8 mouse cellular contexts compared by ENCODE assay signal in the genomic region with DNA sequence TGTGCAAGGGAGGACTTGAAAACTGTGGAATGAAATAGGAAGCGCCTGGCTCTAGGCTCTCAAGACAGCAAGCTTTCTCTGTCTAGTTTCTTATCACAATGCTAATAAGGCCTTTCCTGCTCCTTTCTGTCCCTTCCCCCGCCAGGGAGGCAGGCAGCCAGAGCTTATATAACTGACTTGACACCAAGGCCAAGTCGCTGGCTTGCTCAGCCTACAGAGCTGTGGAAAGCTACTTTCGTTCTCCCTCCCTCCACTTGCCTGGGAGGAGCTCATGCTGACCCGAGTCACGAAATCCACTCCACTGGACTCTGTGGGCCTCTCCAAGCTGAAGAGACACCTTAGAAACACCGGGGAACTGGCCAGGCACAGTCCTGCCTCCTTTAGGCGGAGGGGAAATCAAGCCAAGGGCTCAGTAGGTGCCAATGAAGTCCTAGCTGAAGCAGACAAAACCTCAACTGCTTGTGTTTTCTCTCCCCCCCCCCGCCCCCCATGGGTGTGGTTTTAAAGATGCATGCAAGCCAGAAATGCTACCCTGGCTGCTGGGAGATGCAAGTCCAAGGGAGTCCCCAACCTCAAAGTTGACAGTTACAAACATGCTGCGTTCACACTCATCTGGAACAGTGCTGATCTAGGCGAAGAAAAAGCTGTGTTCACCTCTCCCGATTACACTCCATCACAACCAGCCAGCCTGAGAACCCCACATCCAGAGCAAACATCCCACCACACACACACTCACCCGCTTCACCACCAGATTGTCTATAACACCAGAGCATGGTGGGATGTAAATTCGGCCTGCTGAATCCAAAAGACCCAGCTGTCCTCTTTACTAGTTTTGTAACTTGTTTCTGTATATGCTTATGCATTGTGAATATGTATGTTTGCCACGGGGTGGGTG.
A peak's percentile ranks its signal among the peaks of the same experiment; 100 is the strongest.
DNase-seq lines count a peak whose midpoint lies in the region; ATAC-seq and TF ChIP-seq lines count a peak whose summit lies in the region.

No protein-coding gene starts in this region.

- no peak overlapping the region for H3K9ac ChIP-seq in forebrain, embryonic 14.5 days (ENCODE audit: low read length)
- H3K9ac ChIP-seq in forebrain, embryonic 16.5 days (replicated peaks; ENCODE audit: low read depth, low read length) = no peak overlapping the region
- no peak overlapping the region for H3K9ac ChIP-seq in intestine, embryonic 16.5 days (ENCODE audit: low read depth, low read length)

- no peak overlapping the region for H3K4me3 ChIP-seq in forebrain, embryonic 14.5 days (ENCODE audit: low read depth, low read length)
- H3K4me3 ChIP-seq in forebrain, embryonic 16.5 days (replicated peaks; ENCODE audit: low read length) = no peak overlapping the region
- H3K4me3 ChIP-seq in intestine, embryonic 16.5 days (ENCODE audit: low read length) = no peak overlapping the region
- no peak overlapping the region for H3K4me3 ChIP-seq in olfactory bulb, adult 2 months (ENCODE audit: insufficient read depth, low read depth, low read length)

- TF ChIP-seq POLR2A in olfactory bulb, adult 2 months (IDR thresholded peaks at IDR 0.05; ENCODE audit: insufficient read depth, low read depth, low read length) = no peak

- H3K4me2 ChIP-seq in forebrain, embryonic 14.5 days (ENCODE audit: low read length) = no peak overlapping the region
- H3K4me2 ChIP-seq in forebrain, embryonic 16.5 days (ENCODE audit: low read length) = no peak overlapping the region
- H3K4me2 ChIP-seq in intestine, embryonic 16.5 days (ENCODE audit: low read depth, low read length) = no peak overlapping the region

- DNase-seq in forebrain, embryonic 14.5 days (ENCODE audit: low spot score) = peak; percentile 30
- peak; percentile 92 for DNase-seq in cerebellum, adult 11 months
- peak; percentile 95 to 96 for DNase-seq in gastrocnemius, adult 8-10 months (ENCODE audit: low spot score in 2 of 2)
- peak; percentile 32 to 53 for DNase-seq in left cerebral cortex, postnatal 25 days (ENCODE audit: low spot score in 2 of 2)
- DNase-seq in urinary bladder, postnatal 10 days (ENCODE audit: low spot score) = peak; percentile 58

- no peaks in the 10 kb centered on the region for H3K36me3 ChIP-seq in forebrain, embryonic 14.5 days (ENCODE audit: control insufficient read depth, insufficient read depth, low read length)
- no peaks in the 10 kb centered on the region for H3K36me3 ChIP-seq in forebrain, embryonic 16.5 days (ENCODE audit: control insufficient read depth, insufficient read depth)
- no peaks in the 10 kb centered on the region for H3K36me3 ChIP-seq in intestine, embryonic 16.5 days (ENCODE audit: control insufficient read depth, insufficient read depth, low read length)

- no peaks in the 10 kb centered on the region for H3K9me3 ChIP-seq in forebrain, embryonic 14.5 days (replicated peaks; ENCODE audit: control insufficient read depth, low read length)
- H3K9me3 ChIP-seq in forebrain, embryonic 16.5 days (ENCODE audit: control insufficient read depth, low read length) = no peaks in the 10 kb centered on the region
- H3K9me3 ChIP-seq in intestine, embryonic 16.5 days (ENCODE audit: control insufficient read depth, low read length) = no peaks in the 10 kb centered on the region

- ATAC-seq in forebrain, embryonic 14.5 days = no peak
- no peak for ATAC-seq in forebrain, embryonic 16.5 days
- ATAC-seq in intestine, embryonic 16.5 days = peak; percentile 80

- no peaks in the 10 kb centered on the region for H3K27me3 ChIP-seq in forebrain, embryonic 14.5 days (replicated peaks; ENCODE audit: control insufficient read depth, insufficient read depth, low read length)
- no peaks in the 10 kb centered on the region for H3K27me3 ChIP-seq in forebrain, embryonic 16.5 days (replicated peaks; ENCODE audit: control insufficient read depth, insufficient read depth, low read length)
- no peaks in the 10 kb centered on the region for H3K27me3 ChIP-seq in intestine, embryonic 16.5 days (replicated peaks; ENCODE audit: control insufficient read depth, insufficient read depth, low read length)

- no peaks in the 10 kb centered on the region for H3K4me1 ChIP-seq in forebrain, embryonic 14.5 days (ENCODE audit: control insufficient read depth, insufficient read depth, low read length)
- peaks cover 5% of the 10 kb centered on the region for H3K4me1 ChIP-seq in forebrain, embryonic 16.5 days (replicated peaks; ENCODE audit: control insufficient read depth, insufficient read depth, low read length)
- peaks cover 7% of the 10 kb centered on the region for H3K4me1 ChIP-seq in intestine, embryonic 16.5 days (ENCODE audit: control insufficient read depth, insufficient read depth, low read length)
- H3K4me1 ChIP-seq in olfactory bulb, adult 2 months (ENCODE audit: control insufficient read depth, insufficient read depth, low read length) = peaks cover 11% of the 10 kb centered on the region

- no peak overlapping the region for H3K27ac ChIP-seq in forebrain, embryonic 14.5 days (ENCODE audit: low read depth, low read length)
- no peak overlapping the region for H3K27ac ChIP-seq in forebrain, embryonic 16.5 days (ENCODE audit: low read length)
- H3K27ac ChIP-seq in intestine, embryonic 16.5 days (ENCODE audit: low read length) = peak overlapping the region; percentile 39; the same call in 1 of the 2 replicates
- H3K27ac ChIP-seq in olfactory bulb, adult 2 months (ENCODE audit: insufficient read depth, low read depth, low read length) = peak overlapping the region; percentile 71; the same call in 1 of the 2 replicates

- TF ChIP-seq CTCF in olfactory bulb, adult 2 months (IDR thresholded peaks at IDR 0.05; ENCODE audit: insufficient read depth, low read depth, low read length) = no peak

- intact Hi-C loops in left cerebral cortex, postnatal 25 days (cut with DNase I) = no loop called here

- WGBS in forebrain, embryonic 14.5 days = 70% methylated on average over 15 of the region's 15 CpGs
- 66% methylated on average over 15 of the region's 15 CpGs for WGBS in forebrain, embryonic 16.5 days
- 54% methylated on average over 15 of the region's 15 CpGs for WGBS in intestine, embryonic 16.5 days
- WGBS in olfactory bulb, adult 2 months = 53% methylated on average over 15 of the region's 15 CpGs

Comparison
In these comparisons a context has a peak if more than half of its experiments do, and no peak if none do; other contexts are left out.
1. DNase-seq: peak in every context shown above with its lines; median percentile 96 in gastrocnemius, adult 8-10 months; 92 in cerebellum, adult 11 months; 58 in urinary bladder, postnatal 10 days; 42 in left cerebral cortex, postnatal 25 days; 30 in forebrain, embryonic 14.5 days.
2. H3K27ac ChIP-seq: peak in intestine, embryonic 16.5 days (single experiment) and olfactory bulb, adult 2 months (single experiment); none in forebrain, embryonic 14.5 days (single experiment) and forebrain, embryonic 16.5 days (single experiment).